Mouse (Mus musculus) forebrain, embryonic 10.5 days (tissue): ENCODE results near the gene Prm2. TPM values are rescaled to one million over a fixed set of nuclear protein-coding genes. Genes with fewer than 3 reads are reported as not detected.

Source experiments
- DNase-seq: peaks from one replicate; pipeline ENCODE4 v3.0.0-alpha.2; 2017; ENCODE audit warnings: low spot score; ENCODE audit errors: extremely low spot score
- H3K27ac ChIP-seq: fragments of 300-500 bp; sonication (generic); 2 replicates; pipeline ENCODE4 v1.5.1; 2016; ENCODE audit warnings: mild to moderate bottlenecking
- H3K27me3 ChIP-seq: fragments of 300-500 bp; sonication (generic); 2 replicates; pipeline ENCODE4 v1.6.1; 2016; ENCODE audit warnings: mild to moderate bottlenecking; ENCODE audit not compliant: poor library complexity, severe bottlenecking
- H3K36me3 ChIP-seq: fragments of 300-500 bp; sonication (generic); replicated peaks from 2 replicates; pipeline ENCODE4 v1.6.1; 2016; ENCODE audit warnings: mild to moderate bottlenecking, moderate library complexity
- H3K4me1 ChIP-seq: fragments of 300-500 bp; sonication (generic); 2 replicates; pipeline ENCODE4 v1.6.1; 2016
- H3K4me3 ChIP-seq: fragments of 300-500 bp; sonication (generic); 2 replicates; pipeline ENCODE4 v1.5.1; 2016; ENCODE audit warnings: mild to moderate bottlenecking, moderate library complexity
- H3K9me3 ChIP-seq: fragments of 300-500 bp; sonication (generic); 2 replicates; pipeline ENCODE4 v1.6.1; 2016; ENCODE audit warnings: mild to moderate bottlenecking, moderate library complexity
- WGBS: fragments of 180-500 bp; shearing (Covaris S2); methylation state at CpG from one replicate; pipeline ENCODE4 v1.1.7; 2016; 5-methylcytosine and 5-hydroxymethylcytosine counted together
- polyA plus RNA-seq: library from polyadenylated mRNA; unstranded; fragments of >200 nt; fragmentation: Nextera tagmentation; extraction: Ambion mirVana; gene quantifications from 2 replicates; pipeline ENCODE4 v1.2.1, GENCODE M21; 2016

The Prm2 gene
- polyA plus RNA-seq = not detected in 2 replicates

- Histone ChIP-seq H3K27ac (no peak within 1 kb of the TSS), H3K27me3 (peaks cover 38% of the 10 kb centered on the region), H3K4me3 (no peak within 1 kb of the TSS), H3K4me1 (no peaks in the 10 kb centered on the region), H3K9me3 (no peaks in the 10 kb centered on the region), H3K36me3 (no peaks in the 10 kb centered on the region)
- 72% methylated on average over 6 of the region's 6 CpGs for WGBS
- no peak for DNase-seq
Observed at GRCm38 (mm10) chr16:10796034-10796433, at the start of gene Prm2. TSS of gene Prm2 (minus strand) at chr16:10796134.

- DNase-seq = no peak
- peaks cover 36% of the 10 kb centered on the region for H3K36me3 ChIP-seq
- H3K27me3 ChIP-seq = no peaks in the 10 kb centered on the region
- H3K4me3 ChIP-seq = no peak overlapping the region
- H3K4me1 ChIP-seq = peaks cover 14% of the 10 kb centered on the region
- no peak overlapping the region for H3K27ac ChIP-seq
- no peaks in the 10 kb centered on the region for H3K9me3 ChIP-seq
- 80% methylated on average over 6 of the region's 6 CpGs for whole genome bisulfite sequencing
Observed at GRCm38 (mm10) chr16:10844319-10844670, 48.4 kb upstream of the Prm2 start.

DNA sequence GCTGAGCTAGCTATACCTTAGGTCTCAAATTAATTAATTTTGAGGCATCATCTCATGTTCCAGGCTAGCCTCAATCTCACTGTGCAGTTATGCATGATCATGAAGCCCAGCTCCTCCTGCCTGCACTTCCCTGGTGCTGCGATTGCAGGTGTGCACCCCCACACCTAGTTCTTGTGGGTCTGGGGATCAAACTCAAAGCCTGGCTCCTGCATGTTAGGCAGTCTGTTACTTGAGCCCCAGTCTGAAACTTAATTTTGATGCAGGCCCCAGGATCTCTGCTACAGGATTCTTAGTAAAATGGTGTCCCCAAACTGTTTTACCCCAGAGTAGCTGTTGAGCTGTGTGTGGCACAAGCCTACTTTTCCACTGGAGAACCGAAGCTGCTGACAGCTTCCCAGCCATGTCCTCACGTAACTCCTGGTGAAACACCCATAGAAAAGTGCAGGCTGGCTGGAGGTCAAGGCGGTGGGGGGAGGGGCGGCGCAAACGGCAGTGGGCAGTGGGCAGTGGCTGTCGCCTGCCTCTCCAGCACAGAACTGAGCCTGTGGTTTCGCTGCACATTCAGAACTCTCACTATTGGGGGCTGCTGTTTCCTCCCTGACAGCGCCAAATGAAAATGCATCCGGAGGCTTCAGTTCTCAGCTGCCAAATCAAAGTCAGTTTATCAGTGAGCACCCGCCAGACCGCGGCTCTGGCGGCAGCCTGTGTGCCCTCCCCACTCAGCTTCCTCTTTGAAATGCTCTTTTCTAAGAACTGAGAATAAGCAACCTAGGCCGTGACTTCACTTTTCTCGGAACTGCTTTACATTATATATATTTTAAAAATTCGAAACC lies 47.8 kb upstream of the Prm2 start:
- H3K36me3 ChIP-seq = peaks cover 36% of the 10 kb centered on the region
- no peaks in the 10 kb centered on the region for H3K9me3 ChIP-seq
- peak overlapping the region; percentile 44; the same call in 1 of the 2 replicates for H3K27ac ChIP-seq
- no peak for DNase-seq
- peak overlapping the region; percentile 29; the same call in 1 of the 2 replicates for H3K4me3 ChIP-seq
- WGBS = 43% methylated on average over 18 of the region's 18 CpGs
- H3K27me3 ChIP-seq = no peaks in the 10 kb centered on the region
- peaks cover 18% of the 10 kb centered on the region for H3K4me1 ChIP-seq

GRCm38 (mm10) chr16:10842282-10842855 lies 46.4 kb upstream of the Prm2 start:
- peaks cover 31% of the 10 kb centered on the region for H3K4me1 ChIP-seq
- H3K36me3 ChIP-seq = peaks cover 32% of the 10 kb centered on the region
- H3K9me3 ChIP-seq = no peaks in the 10 kb centered on the region
- 66% methylated on average over 4 of the region's 4 CpGs for WGBS
- no peak overlapping the region for H3K27ac ChIP-seq
- no peak overlapping the region for H3K4me3 ChIP-seq
- H3K27me3 ChIP-seq = no peaks in the 10 kb centered on the region
- no peak for DNase-seq

- no peak for DNase-seq
- Histone ChIP-seq H3K9me3 (no peaks in the 10 kb centered on the region), H3K27me3 (no peaks in the 10 kb centered on the region), H3K4me1 (peaks cover 48% of the 10 kb centered on the region), H3K4me3 (no peak overlapping the region), H3K36me3 (peaks cover 22% of the 10 kb centered on the region), H3K27ac (no peak overlapping the region)
- WGBS = 96% methylated on average over 11 of the region's 14 CpGs
Observed at GRCm38 (mm10) chr16:10840018-10840417, 44.1 kb upstream of the Prm2 start.

DNA sequence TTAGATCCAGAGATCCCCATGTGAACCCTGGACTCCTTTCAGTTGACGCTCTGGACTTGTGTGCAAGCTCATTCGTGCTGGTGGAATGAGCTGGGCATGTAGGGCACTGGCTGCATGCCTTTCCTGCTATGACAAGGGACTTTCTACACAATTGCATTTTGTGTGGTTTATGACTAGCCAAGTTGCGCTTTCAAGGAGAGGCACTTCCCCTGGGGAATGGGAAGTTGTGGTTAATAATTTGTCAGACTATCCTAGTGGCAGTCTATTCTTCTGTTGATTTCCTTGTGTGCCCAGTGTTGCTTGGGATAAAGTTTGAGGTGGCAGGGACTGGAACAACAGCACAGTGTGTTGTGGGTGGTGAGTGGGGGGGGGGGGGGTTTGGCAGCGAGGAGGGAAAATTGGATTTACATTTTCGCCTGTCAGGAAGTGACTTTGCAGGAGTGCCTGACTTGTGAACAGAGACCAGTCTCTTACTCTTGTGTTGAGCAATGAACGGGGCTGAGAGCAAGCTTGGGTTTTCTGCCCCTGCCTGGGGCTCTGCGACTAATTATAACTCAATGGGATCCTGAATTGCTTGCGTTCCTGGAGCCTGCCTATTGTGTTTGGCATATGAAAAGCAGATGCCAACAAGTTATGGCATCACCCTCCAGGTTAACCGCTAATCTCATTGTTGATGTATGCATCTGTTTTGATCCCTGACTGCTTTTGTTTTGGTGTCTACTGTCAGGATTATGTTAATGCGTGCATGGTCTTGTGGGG lies 42.7 kb upstream of the Prm2 start:
- 53% methylated on average over 10 of the region's 10 CpGs for WGBS
- H3K4me3 ChIP-seq = no peak overlapping the region
- peaks cover 47% of the 10 kb centered on the region for H3K4me1 ChIP-seq
- no peaks in the 10 kb centered on the region for H3K9me3 ChIP-seq
- H3K36me3 ChIP-seq = peaks cover 20% of the 10 kb centered on the region
- no peak for DNase-seq
- no peak overlapping the region; the same call in 1 of the 2 replicates for H3K27ac ChIP-seq
- peaks cover 6% of the 10 kb centered on the region for H3K27me3 ChIP-seq

- Histone ChIP-seq H3K9me3 (no peaks in the 10 kb centered on the region), H3K36me3 (peaks cover 20% of the 10 kb centered on the region), H3K27me3 (peaks cover 13% of the 10 kb centered on the region), H3K4me1 (peaks cover 41% of the 10 kb centered on the region), H3K27ac (peak overlapping the region; percentile 25; the same call in 1 of the 2 replicates), H3K4me3 (no peak overlapping the region)
- 93% methylated on average over 1 of the region's 1 CpGs for WGBS
- DNase-seq = no peak
Observed at GRCm38 (mm10) chr16:10837903-10838302, 42.0 kb upstream of the Prm2 start.

DNA sequence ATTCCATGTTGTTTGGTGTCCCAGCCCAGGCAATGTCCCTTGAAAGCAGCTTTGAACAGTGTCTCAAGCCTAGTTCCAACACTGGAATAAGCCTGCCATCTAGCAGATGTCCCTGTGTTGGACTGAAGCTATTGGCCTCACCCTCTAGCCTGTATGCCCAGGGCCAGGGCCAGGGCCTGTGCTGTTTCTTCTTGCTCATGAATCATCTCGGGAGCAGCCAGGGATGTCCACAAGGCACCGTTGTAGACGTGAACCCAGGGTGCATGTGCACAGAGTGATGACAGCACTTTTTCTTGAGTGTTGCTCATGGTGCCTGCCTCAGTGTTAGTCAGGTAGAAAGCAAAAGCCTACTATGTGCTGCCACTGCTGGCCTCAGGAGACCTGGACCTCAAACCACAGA lies 41.3 kb upstream of the Prm2 start:
- Histone ChIP-seq H3K27me3 (peaks cover 13% of the 10 kb centered on the region), H3K36me3 (peaks cover 20% of the 10 kb centered on the region), H3K4me3 (no peak overlapping the region), H3K4me1 (peaks cover 41% of the 10 kb centered on the region), H3K27ac (no peak overlapping the region), H3K9me3 (no peaks in the 10 kb centered on the region)
- DNase-seq = no peak
- 92% methylated on average over 3 of the region's 3 CpGs for WGBS

- no peak for DNase-seq
- Histone ChIP-seq H3K36me3 (peaks cover 19% of the 10 kb centered on the region), H3K27me3 (peaks cover 13% of the 10 kb centered on the region), H3K4me1 (peaks cover 41% of the 10 kb centered on the region), H3K9me3 (no peaks in the 10 kb centered on the region), H3K27ac (no peak overlapping the region), H3K4me3 (no peak overlapping the region; the same call in 1 of the 2 replicates)
- 83% methylated on average over 3 of the region's 3 CpGs for WGBS
Observed at GRCm38 (mm10) chr16:10836388-10836787, 40.5 kb upstream of the Prm2 start.

DNA sequence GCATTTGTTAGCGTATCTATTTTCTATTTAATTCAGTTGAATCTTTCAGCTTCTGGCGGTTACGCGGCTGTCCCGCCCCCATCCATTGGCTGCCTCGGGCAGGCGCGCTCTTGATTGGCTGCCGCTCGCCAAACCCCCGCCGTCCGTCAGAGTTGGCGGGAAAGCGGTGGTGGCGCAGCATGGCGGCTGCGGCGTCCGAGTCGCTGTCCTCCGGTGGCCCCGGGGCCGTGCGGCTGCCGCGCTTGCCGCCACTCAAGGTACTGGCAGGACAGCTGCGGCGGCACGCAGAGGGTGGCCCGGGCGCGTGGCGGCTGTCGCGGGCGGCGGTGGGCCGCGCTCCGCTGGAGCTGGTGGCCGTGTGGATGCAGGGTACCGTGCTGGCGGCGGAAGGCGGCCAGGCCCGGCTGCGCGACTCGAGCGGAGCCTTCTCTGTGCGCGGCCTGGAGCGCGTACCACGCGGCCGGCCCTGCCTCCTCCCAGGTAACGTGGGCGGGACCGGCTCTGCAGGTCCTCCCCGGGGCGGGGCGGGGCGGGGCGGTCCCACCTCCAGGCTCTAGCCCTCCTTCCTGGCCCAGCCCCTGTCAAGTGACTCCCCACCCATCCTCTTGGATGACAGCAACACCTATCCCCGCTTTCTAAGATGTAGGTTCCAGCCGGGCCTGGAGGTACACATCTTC lies 39.1 kb upstream of the Prm2 start, which contains the start of gene Rmi2:
Gene Rmi2, plus strand, starts transcription at position 149 of the 677 bp plus-strand sequence.
- H3K36me3 ChIP-seq = peaks cover 5% of the 10 kb centered on the region
- H3K27me3 ChIP-seq = peaks cover 13% of the 10 kb centered on the region
- H3K4me1 ChIP-seq = peaks cover 41% of the 10 kb centered on the region
- H3K27ac ChIP-seq = peak within 1 kb of the TSS; percentile 94
- 1% methylated on average over 48 of the region's 69 CpGs for WGBS
- no peaks in the 10 kb centered on the region for H3K9me3 ChIP-seq
- H3K4me3 ChIP-seq = peak within 1 kb of the TSS; percentile 91
- DNase-seq = peak; percentile 87

DNA sequence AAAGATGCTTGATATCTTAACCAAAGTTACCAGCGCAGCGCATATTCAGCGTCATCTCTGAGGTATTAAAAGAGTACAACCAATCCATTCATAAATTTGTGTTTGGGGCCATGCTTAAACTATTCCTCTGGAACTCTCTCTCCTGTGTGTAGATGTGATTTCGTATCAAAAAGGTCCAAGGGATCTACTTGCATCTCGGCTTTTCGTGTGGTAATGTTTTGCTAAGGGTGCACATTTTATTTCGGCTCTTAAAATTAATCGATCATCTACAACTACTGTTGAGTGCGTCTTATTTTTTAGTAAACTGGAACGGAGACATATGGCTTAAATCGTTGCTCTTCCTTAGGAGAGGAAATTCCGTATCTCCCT lies 38.6 kb upstream of the Prm2 start:
- Histone ChIP-seq H3K4me1 (peaks cover 41% of the 10 kb centered on the region), H3K9me3 (no peaks in the 10 kb centered on the region), H3K4me3 (peak overlapping the region; percentile 91), H3K27me3 (peaks cover 13% of the 10 kb centered on the region), H3K27ac (peak overlapping the region; percentile 94), H3K36me3 (peaks cover under 1% of the 10 kb centered on the region; the same call in 1 of the 2 replicates)
- DNase-seq = no peak
- 9% methylated on average over 12 of the region's 12 CpGs for WGBS

DNA sequence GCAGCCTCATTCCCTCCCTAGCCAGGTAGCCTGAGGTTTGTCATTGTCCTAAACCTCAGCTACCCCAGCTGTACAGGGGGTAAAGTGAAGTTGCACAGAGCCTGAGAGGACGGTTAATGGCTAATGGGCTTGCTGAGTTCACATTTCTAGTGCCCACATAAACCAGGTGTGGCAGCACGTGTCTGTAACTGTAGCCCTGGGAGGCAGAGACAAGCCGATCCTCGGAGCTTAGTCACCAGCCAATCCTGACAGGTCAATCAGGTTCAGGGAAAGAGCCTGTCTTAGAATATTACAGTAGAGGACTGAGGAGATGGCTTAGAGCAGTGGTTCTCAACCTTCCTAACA lies 32.5 kb upstream of the Prm2 start:
- Histone ChIP-seq H3K9me3 (no peaks in the 10 kb centered on the region), H3K4me3 (no peak overlapping the region), H3K27me3 (peaks cover 4% of the 10 kb centered on the region), H3K27ac (no peak overlapping the region), H3K4me1 (no peaks in the 10 kb centered on the region), H3K36me3 (no peaks in the 10 kb centered on the region)
- WGBS = 88% methylated on average over 4 of the region's 4 CpGs
- DNase-seq = no peak
